Mouse (Mus musculus) gastrocnemius, postnatal 10 days (tissue): ENCODE data around the gene Crym. TPM values are rescaled to one million over a fixed set of nuclear protein-coding genes. Genes with fewer than 3 reads are reported as not detected.

ENCODE experiments used
- DNase-seq: peaks from one replicate; pipeline ENCODE4 v3.0.0; 2021; ENCODE audit warnings: mixed read lengths
- long read RNA-seq, 2 experiments: library from polyadenylated mRNA; stranded (forward); transcript quantifications; one replicate each; pipeline ENCODE4 v2.0.0; 2021
- total RNA-seq, 2 experiments: library from RNA; stranded (reverse); gene quantifications; 2 replicates each; pipeline ENCODE4 v1.2.3; 2021

Crym gene
- total RNA-seq: 10 to 100 TPM; 11.9 to 13.0 TPM
- long read RNA-seq, experiment 1, transcript Crym-201 (8 exons, 1,383 nt): major isoform, 11 of 17 reads
- long read RNA-seq, experiment 1, partial matches to known transcripts: 5 of 17 reads
- long read RNA-seq, experiment 1, other reads (novel, unspliced or antisense): 1 of 17 reads
- long read RNA-seq, experiment 2, transcript Crym-201 (8 exons, 1,383 nt): major isoform, 6 of 10 reads
- long read RNA-seq, experiment 2, partial matches to known transcripts: 4 of 10 reads
- long read RNA-seq, experiment 2, other reads (novel, unspliced or antisense): 0 of 10 reads

GRCm38 (mm10) chr7:120201771-120202170 is at the start of gene Crym:
Crym (minus strand) TSS chr7:120202111.
- no peak for DNase-seq

GRCm38 (mm10) chr7:120241092-120241491 is 39.2 kb upstream of the Crym start:
- DNase-seq: no peak

GRCm38 (mm10) chr7:120228541-120228940 is 26.6 kb upstream of the Crym start:
- DNase-seq: no peak

- no peak for DNase-seq
Measured at GRCm38 (mm10) chr7:120205989-120206388, 4.1 kb upstream of the Crym start.

GRCm38 (mm10) chr7:120203789-120204188 is 1.9 kb upstream of the Crym start, which contains the start of gene Abca14:
Abca14 (plus strand) TSS chr7:120203961.
- DNase-seq: peak; percentile 87

- DNase-seq: no peak
Measured at GRCm38 (mm10) chr7:120201231-120201744, 623 bp downstream of the Crym start.

- no peak for DNase-seq
Measured at GRCm38 (mm10) chr7:120195207-120195606, 6.7 kb downstream of the Crym start.

GRCm38 (mm10) chr7:120192816-120193215 is 9.1 kb downstream of the Crym start:
- DNase-seq: no peak

- no peak for DNase-seq
Measured at GRCm38 (mm10) chr7:120192207-120192606, 9.7 kb downstream of the Crym start.

GRCm38 (mm10) chr7:120190150-120190665 is 11.7 kb downstream of the Crym start:
- DNase-seq: no peak

GRCm38 (mm10) chr7:120189369-120190149 is 12.4 kb downstream of the Crym start:
- DNase-seq: no peak

GRCm38 (mm10) chr7:120188946-120189345 is 13.0 kb downstream of the Crym start:
- DNase-seq: no peak

- DNase-seq: no peak
Measured at GRCm38 (mm10) chr7:120182891-120183290, 19.0 kb downstream of the Crym start.

- no peak for DNase-seq
Measured at GRCm38 (mm10) chr7:120181401-120182230, 20.3 kb downstream of the Crym start.

- DNase-seq: no peak
Measured at GRCm38 (mm10) chr7:120180547-120180946, 21.4 kb downstream of the Crym start.

- DNase-seq: no peak
Measured at GRCm38 (mm10) chr7:120178935-120179334, 23.0 kb downstream of the Crym start.

- DNase-seq: no peak
Measured at GRCm38 (mm10) chr7:120177611-120178010, 24.3 kb downstream of the Crym start.

GRCm38 (mm10) chr7:120174723-120175504 is 27.0 kb downstream of the Crym start:
- DNase-seq: no peak

GRCm38 (mm10) chr7:120173603-120174244 is 28.2 kb downstream of the Crym start, which contains the start of gene Anks4b:
Anks4b (plus strand) TSS chr7:120173858.
- no peak for DNase-seq

GRCm38 (mm10) chr7:120172188-120172700 is 29.7 kb downstream of the Crym start:
- DNase-seq: no peak
